Mouse (Mus musculus) lung, postnatal 0 days (tissue): ENCODE measurements around the gene Rps27rt.

Source experiments
- CTCF ChIP-seq: IDR thresholded peaks from 2 replicates; pipeline ENCODE4 v1.5.1; 2016; ENCODE audit warnings: antibody characterized with exemption, mild to moderate bottlenecking
- EP300 ChIP-seq: IDR thresholded peaks from 2 replicates; pipeline ENCODE4 v1.6.1; 2016; ENCODE audit warnings: antibody characterized with exemption, mild to moderate bottlenecking, control low read depth

- no peak for TF ChIP-seq CTCF
- no peak for TF ChIP-seq EP300
Measured at GRCm38 (mm10) chr9:114935321-114935720, 47.2 kb downstream of the Rps27rt start.
